Mouse (Mus musculus) neural tube, embryonic 15.5 days (tissue): Measurements from ENCODE around the gene Gabbr2. TPM values are rescaled to one million over a fixed set of nuclear protein-coding genes. Genes with fewer than 3 reads are reported as not detected.

Experiments used
- ATAC-seq: fragments of 200-750 bp; cut with Nextera tagmentation; 2 replicates; pipeline ENCODE4 v1.8.0; 2017; ENCODE audit warnings: mild to moderate bottlenecking, moderate TSS enrichment, moderate library complexity; ENCODE audit not compliant: low FRiP score
- H3K27ac ChIP-seq: fragments of 300-500 bp; sonication (generic); replicated peaks from 2 replicates; pipeline ENCODE4 v1.5.1; 2015; ENCODE audit warnings: mild to moderate bottlenecking, inconsistent platforms
- H3K27me3 ChIP-seq: fragments of 300-500 bp; sonication (generic); replicated peaks from 2 replicates; pipeline ENCODE4 v1.6.1; 2015; ENCODE audit warnings: inconsistent platforms
- H3K36me3 ChIP-seq: fragments of 300-500 bp; sonication (generic); 2 replicates; pipeline ENCODE4 v1.6.1; 2015; ENCODE audit warnings: inconsistent platforms
- H3K4me1 ChIP-seq: fragments of 300-500 bp; sonication (generic); 2 replicates; pipeline ENCODE4 v1.6.1; 2015; ENCODE audit warnings: inconsistent platforms
- H3K4me2 ChIP-seq: fragments of 300-500 bp; sonication (generic); 2 replicates; pipeline ENCODE4 v1.6.1; 2015; ENCODE audit warnings: inconsistent platforms, mild to moderate bottlenecking, moderate library complexity
- H3K4me3 ChIP-seq: fragments of 300-500 bp; sonication (generic); replicated peaks from 2 replicates; pipeline ENCODE4 v1.5.1; 2015; ENCODE audit warnings: mild to moderate bottlenecking, inconsistent platforms
- H3K9ac ChIP-seq: fragments of 300-500 bp; sonication (generic); replicated peaks from 2 replicates; pipeline ENCODE4 v1.6.1; 2015; ENCODE audit warnings: mild to moderate bottlenecking, inconsistent platforms
- H3K9me3 ChIP-seq: fragments of 300-500 bp; sonication (generic); replicated peaks from 2 replicates; pipeline ENCODE4 v1.6.1; 2016; ENCODE audit warnings: inconsistent platforms
- WGBS: fragments of 180-500 bp; shearing (Covaris S2); methylation state at CpG from one replicate; pipeline ENCODE4 v1.1.7; 2015; ENCODE audit warnings: mixed read lengths; 5-methylcytosine and 5-hydroxymethylcytosine counted together
- polyA plus RNA-seq: library from polyadenylated mRNA; unstranded; fragments of >200 nt; fragmentation: Nextera tagmentation; extraction: Ambion mirVana; gene quantifications from 2 replicates; pipeline ENCODE4 v1.2.1, GENCODE M21; 2015

Gene Gabbr2
- polyA plus RNA-seq, 1 experiment from 2014 or later = 12.5 TPM

GRCm38 (mm10) chr4:46956966-46957365, 34.7 kb downstream of the Gabbr2 start:
- 76% methylated on average over 4 of the region's 4 CpGs for WGBS
- Histone ChIP-seq H3K27ac (no peak overlapping the region), H3K4me2 (no peak overlapping the region)

DNA sequence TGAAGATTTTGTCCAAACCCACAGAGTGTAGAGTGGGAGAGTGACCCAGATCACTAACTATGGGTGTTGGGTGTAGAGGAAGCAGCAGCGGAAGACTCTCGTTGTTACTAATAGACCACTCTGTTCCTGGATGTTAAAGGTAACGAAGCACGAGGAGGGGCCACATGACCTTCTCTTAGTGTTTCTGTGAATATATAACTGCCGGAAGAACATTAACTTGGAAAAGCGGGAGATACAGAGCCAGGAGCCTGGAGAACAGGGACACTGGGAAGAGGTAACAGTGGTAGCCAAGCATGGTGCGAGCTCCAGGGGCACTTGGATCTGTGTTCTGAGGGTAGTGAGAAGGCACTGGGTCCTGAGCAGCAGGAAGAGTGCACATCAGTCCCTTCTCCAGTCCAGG, 38.7 kb downstream of the Gabbr2 start:
- no peak overlapping the region for H3K27ac ChIP-seq
- no peak overlapping the region for H3K9ac ChIP-seq
- no peak overlapping the region for H3K4me3 ChIP-seq
- H3K9me3 ChIP-seq = no peaks in the 10 kb centered on the region
- no peaks in the 10 kb centered on the region for H3K4me1 ChIP-seq
- 89% methylated on average over 7 of the region's 7 CpGs for WGBS
- no peaks in the 10 kb centered on the region for H3K27me3 ChIP-seq
- no peak for ATAC-seq
- H3K4me2 ChIP-seq = no peak overlapping the region
- no peaks in the 10 kb centered on the region for H3K36me3 ChIP-seq

More at GRCm38 (mm10) chr4:46956966-46957365, 34.7 kb downstream of the Gabbr2 start:
- Histone ChIP-seq H3K36me3 (no peaks in the 10 kb centered on the region), H3K9ac (no peak overlapping the region), H3K4me1 (0 out of 2 replicates have a peak, but pooled peaks cover 6% of the 10 kb centered on the region), H3K4me3 (no peak overlapping the region), H3K27me3 (no peaks in the 10 kb centered on the region), H3K9me3 (no peaks in the 10 kb centered on the region)
- ATAC-seq = no peak

- 90% methylated on average over 4 of the region's 4 CpGs for WGBS
- Histone ChIP-seq H3K4me3 (no peak overlapping the region), H3K4me2 (no peak overlapping the region), H3K27me3 (no peaks in the 10 kb centered on the region), H3K9me3 (no peaks in the 10 kb centered on the region), H3K9ac (no peak overlapping the region), H3K27ac (no peak overlapping the region), H3K36me3 (no peaks in the 10 kb centered on the region), H3K4me1 (no peaks in the 10 kb centered on the region)
- ATAC-seq = no peak
These were observed 39.1 kb downstream of the Gabbr2 start for GRCm38 (mm10) chr4:46952562-46952961.

DNA sequence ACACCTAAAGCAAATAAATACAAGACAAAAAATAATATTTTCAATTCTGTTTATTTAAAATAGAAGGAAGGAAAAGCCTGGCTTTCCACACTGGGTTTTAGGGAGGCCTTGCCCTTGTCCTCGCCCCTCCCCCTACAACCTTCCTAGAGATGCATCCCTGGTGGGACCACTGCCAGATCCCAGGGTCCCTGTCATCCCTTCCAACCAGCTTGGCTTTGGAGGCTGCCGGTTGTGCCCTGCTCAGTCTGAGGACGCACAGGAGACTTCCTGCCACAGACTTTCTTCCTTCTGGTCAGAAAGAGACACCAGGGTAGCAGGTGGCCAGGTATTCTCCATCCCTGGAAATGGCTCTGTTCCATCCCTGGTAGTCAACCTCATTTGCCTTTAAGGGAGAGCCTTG, 57.4 kb downstream of the Gabbr2 start:
- H3K4me1 ChIP-seq = peaks cover 30% of the 10 kb centered on the region
- H3K4me3 ChIP-seq = no peak overlapping the region
- ATAC-seq = no peak
- H3K27ac ChIP-seq = no peak overlapping the region
- no peak overlapping the region for H3K4me2 ChIP-seq
- H3K9me3 ChIP-seq = no peaks in the 10 kb centered on the region
- WGBS = 80% methylated on average over 3 of the region's 3 CpGs
- no peak overlapping the region for H3K9ac ChIP-seq
- no peaks in the 10 kb centered on the region for H3K36me3 ChIP-seq
- no peaks in the 10 kb centered on the region; the same call in 1 of the 2 replicates for H3K27me3 ChIP-seq

GRCm38 (mm10) chr4:46933590-46933989, 58.1 kb downstream of the Gabbr2 start:
- no peaks in the 10 kb centered on the region for H3K36me3 ChIP-seq
- no peak overlapping the region for H3K4me2 ChIP-seq
- 76% methylated on average over 2 of the region's 2 CpGs for WGBS
- H3K9me3 ChIP-seq = no peaks in the 10 kb centered on the region
- peaks cover 30% of the 10 kb centered on the region for H3K4me1 ChIP-seq
- no peak overlapping the region for H3K9ac ChIP-seq
- H3K4me3 ChIP-seq = no peak overlapping the region
- ATAC-seq = no peak
- no peak overlapping the region for H3K27ac ChIP-seq
- H3K27me3 ChIP-seq = no peaks in the 10 kb centered on the region; the same call in 1 of the 2 replicates

GRCm38 (mm10) chr4:46931706-46932397, 59.8 kb downstream of the Gabbr2 start:
- no peak for ATAC-seq
- Histone ChIP-seq H3K9me3 (no peaks in the 10 kb centered on the region), H3K27ac (no peak overlapping the region), H3K4me2 (no peak overlapping the region), H3K9ac (no peak overlapping the region), H3K4me1 (peaks cover 30% of the 10 kb centered on the region), H3K27me3 (no peaks in the 10 kb centered on the region; the same call in 1 of the 2 replicates), H3K4me3 (no peak overlapping the region), H3K36me3 (no peaks in the 10 kb centered on the region)
- 37% methylated on average over 9 of the region's 9 CpGs for WGBS

GRCm38 (mm10) chr4:46928112-46928511, 63.6 kb downstream of the Gabbr2 start:
- Histone ChIP-seq H3K4me1 (peaks cover 12% of the 10 kb centered on the region), H3K9me3 (no peaks in the 10 kb centered on the region), H3K9ac (no peak overlapping the region), H3K4me2 (no peak overlapping the region), H3K36me3 (no peaks in the 10 kb centered on the region), H3K27ac (no peak overlapping the region), H3K27me3 (no peaks in the 10 kb centered on the region), H3K4me3 (no peak overlapping the region)
- no peak for ATAC-seq
- 52% methylated on average over 3 of the region's 3 CpGs for whole genome bisulfite sequencing

DNA sequence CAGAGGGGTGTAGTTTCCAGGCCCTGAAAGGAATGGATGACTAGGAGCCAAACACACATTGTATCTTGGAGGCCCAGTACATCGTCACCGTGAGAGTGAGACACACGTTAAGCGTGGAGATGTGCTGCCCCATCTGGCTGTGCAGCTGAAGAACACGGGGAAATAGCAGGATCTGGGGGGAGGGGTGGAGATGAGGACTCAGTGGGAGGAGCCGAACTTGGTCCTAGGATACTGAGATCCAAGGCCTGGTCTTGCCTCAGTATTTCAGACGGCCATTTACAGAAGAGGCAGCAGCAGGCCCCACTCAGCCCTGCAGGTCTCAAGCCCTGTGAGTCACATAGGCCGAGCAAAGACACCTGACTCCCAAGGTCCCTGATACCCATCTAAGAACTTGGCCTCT, 72.5 kb downstream of the Gabbr2 start:
- Histone ChIP-seq H3K9me3 (no peaks in the 10 kb centered on the region), H3K27ac (0 out of 2 replicates have a peak overlapping the region, but pooled peaks have one; percentile 13)

GRCm38 (mm10) chr4:46916786-46917185, 74.9 kb downstream of the Gabbr2 start:
- 82% methylated on average over 6 of the region's 6 CpGs for WGBS
- H3K4me1 ChIP-seq = peaks cover 12% of the 10 kb centered on the region
- H3K9me3 ChIP-seq = no peaks in the 10 kb centered on the region
- H3K36me3 ChIP-seq = no peaks in the 10 kb centered on the region
- no peaks in the 10 kb centered on the region for H3K27me3 ChIP-seq
- no peak overlapping the region for H3K9ac ChIP-seq
- no peak overlapping the region for H3K4me2 ChIP-seq
- H3K27ac ChIP-seq = no peak overlapping the region
- no peak overlapping the region for H3K4me3 ChIP-seq
- ATAC-seq = no peak

More for the DNA sequence above, 72.5 kb downstream of the Gabbr2 start:
- Histone ChIP-seq H3K4me1 (peaks cover 12% of the 10 kb centered on the region), H3K4me2 (no peak overlapping the region), H3K27me3 (no peaks in the 10 kb centered on the region), H3K36me3 (no peaks in the 10 kb centered on the region), H3K9ac (0 out of 2 replicates have a peak overlapping the region, but pooled peaks have one; percentile 23), H3K4me3 (no peak overlapping the region)
- peak; percentile 65; the same call in 1 of the 2 replicates for ATAC-seq
- 42% methylated on average over 8 of the region's 8 CpGs for WGBS

DNA sequence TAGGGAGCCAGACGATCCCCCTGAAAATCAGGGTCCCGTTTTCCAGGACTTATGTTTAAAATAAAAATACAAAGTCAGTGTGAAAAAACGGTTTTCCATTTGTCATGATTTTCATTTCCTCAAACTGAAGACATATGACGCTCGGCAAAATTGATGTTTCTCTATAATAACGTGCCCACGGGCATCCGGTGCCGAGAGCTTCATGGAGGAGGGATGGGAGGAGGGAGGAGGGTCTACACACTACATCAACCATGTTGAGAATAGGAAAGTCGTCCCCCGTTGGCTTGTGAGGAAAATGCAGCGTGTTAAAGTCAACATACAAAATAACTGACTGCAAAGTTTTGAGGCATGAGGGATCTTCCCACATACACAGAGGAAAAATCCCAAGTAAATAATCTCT, 75.7 kb downstream of the Gabbr2 start:
- H3K27ac ChIP-seq = no peak overlapping the region
- ATAC-seq = no peak
- no peak overlapping the region for H3K4me3 ChIP-seq
- H3K9me3 ChIP-seq = no peaks in the 10 kb centered on the region
- no peaks in the 10 kb centered on the region for H3K27me3 ChIP-seq
- WGBS = 80% methylated on average over 12 of the region's 12 CpGs
- H3K9ac ChIP-seq = no peak overlapping the region
- peaks cover 12% of the 10 kb centered on the region for H3K4me1 ChIP-seq
- no peaks in the 10 kb centered on the region for H3K36me3 ChIP-seq
- no peak overlapping the region for H3K4me2 ChIP-seq

- H3K4me1 ChIP-seq = peaks cover 12% of the 10 kb centered on the region
- H3K27ac ChIP-seq = no peak overlapping the region
- H3K4me3 ChIP-seq = no peak overlapping the region
- H3K36me3 ChIP-seq = no peaks in the 10 kb centered on the region
- no peak overlapping the region for H3K4me2 ChIP-seq
- H3K9ac ChIP-seq = no peak overlapping the region
- ATAC-seq = no peak
- 61% methylated on average over 14 of the region's 14 CpGs for WGBS
- no peaks in the 10 kb centered on the region for H3K27me3 ChIP-seq
- no peaks in the 10 kb centered on the region for H3K9me3 ChIP-seq
These were observed 76.2 kb downstream of the Gabbr2 start for GRCm38 (mm10) chr4:46915476-46915875.

GRCm38 (mm10) chr4:46914606-46915005, 77.1 kb downstream of the Gabbr2 start:
- no peak overlapping the region for H3K27ac ChIP-seq
- peaks cover 8% of the 10 kb centered on the region for H3K4me1 ChIP-seq
- H3K9me3 ChIP-seq = no peaks in the 10 kb centered on the region
- 90% methylated on average over 6 of the region's 6 CpGs for WGBS
- no peaks in the 10 kb centered on the region for H3K36me3 ChIP-seq
- no peak overlapping the region for H3K4me2 ChIP-seq
- no peak overlapping the region for H3K4me3 ChIP-seq
- ATAC-seq = no peak
- no peaks in the 10 kb centered on the region for H3K27me3 ChIP-seq
- H3K9ac ChIP-seq = no peak overlapping the region
